In genomic region chr12:16151170-16151702, GRCm38 (mm10) we compare ENCODE assay signal across 9 mouse cellular contexts.
A peak's percentile ranks its signal among the peaks of the same experiment; 100 is the strongest.
DNase-seq lines count a peak whose midpoint lies in the region; ATAC-seq and TF ChIP-seq lines count a peak whose summit lies in the region.
"Had no signal": no experiment of that assay in that cellular context is flagged by ENCODE, and none has a peak within 500 bp of the region (broad histone marks: within the 10 kb centered on the region; RNA-seq: fewer than 3 reads in every experiment).

No protein-coding gene starts in this region.

- 26% methylated on average over 5 of the region's 5 CpGs for WGBS in limb, embryonic 14.5 days
- WGBS in forebrain, embryonic 12.5 days: 75% methylated on average over 5 of the region's 5 CpGs

- peak; percentile 20 for DNase-seq in adrenal gland, adult 2 months
- no peak for DNase-seq in adrenal gland, postnatal 10 days
- peak; percentile 39 to 72 for DNase-seq in layer of hippocampus, adult 18-20 months (ENCODE audit: low spot score in 2 of 2)
- DNase-seq in layer of hippocampus, adult 9-10 months (ENCODE audit: low spot score): no peak
- peak; percentile 11 to 46 for DNase-seq in kidney, adult 8-10 months
- peak; percentile 48 for DNase-seq in limb, embryonic 14.5 days (ENCODE audit: low spot score)
- DNase-seq in c-Kit-positive CD71-positive TER-119-positive erythroid progenitor cells, embryonic 14.5 days (ENCODE audit: low spot score): no peak
- DNase-seq: lung, embryonic 14.5 days had no signal

- H3K9me3 ChIP-seq in limb, embryonic 14.5 days (ENCODE audit: control insufficient read depth, low read length): no peaks in the 10 kb centered on the region
- H3K9me3 ChIP-seq in forebrain, embryonic 12.5 days: no peaks in the 10 kb centered on the region

- no peak overlapping the region for H3K4me3 ChIP-seq in limb, embryonic 14.5 days (replicated peaks; ENCODE audit: low read length)
- H3K4me3 ChIP-seq in forebrain, embryonic 12.5 days (replicated peaks): no peak overlapping the region

- H3K36me3 ChIP-seq in limb, embryonic 14.5 days (ENCODE audit: control insufficient read depth, insufficient read depth, low read length): no peaks in the 10 kb centered on the region
- H3K36me3 ChIP-seq in forebrain, embryonic 12.5 days (replicated peaks): no peaks in the 10 kb centered on the region

- peaks cover 11% of the 10 kb centered on the region for H3K4me1 ChIP-seq in limb, embryonic 14.5 days (ENCODE audit: control insufficient read depth, insufficient read depth, low read length)
- peaks cover 7% of the 10 kb centered on the region for H3K4me1 ChIP-seq in forebrain, embryonic 12.5 days

- ATAC-seq in limb, embryonic 14.5 days (ENCODE audit: low FRiP score, low read depth): peak; percentile 68
- ATAC-seq in forebrain, embryonic 12.5 days (ENCODE audit: low FRiP score): no peak

- no peak overlapping the region for H3K4me2 ChIP-seq in limb, embryonic 14.5 days (replicated peaks; ENCODE audit: low read depth, low read length, severe bottlenecking)
- H3K4me2 ChIP-seq in forebrain, embryonic 12.5 days: no peak overlapping the region
- H3K4me2 ChIP-seq: lung, embryonic 14.5 days had no signal

- no peaks in the 10 kb centered on the region for H3K27me3 ChIP-seq in limb, embryonic 14.5 days (ENCODE audit: control insufficient read depth, insufficient read depth, low read length)
- H3K27me3 ChIP-seq in forebrain, embryonic 12.5 days: no peaks in the 10 kb centered on the region

- H3K9ac ChIP-seq in limb, embryonic 14.5 days (ENCODE audit: low read depth, low read length, severe bottlenecking): no peak overlapping the region
- H3K9ac ChIP-seq in forebrain, embryonic 12.5 days: no peak overlapping the region
- H3K9ac ChIP-seq: lung, embryonic 14.5 days had no signal

- no peak overlapping the region for H3K27ac ChIP-seq in limb, embryonic 14.5 days (replicated peaks; ENCODE audit: low read depth, low read length)
- no peak overlapping the region for H3K27ac ChIP-seq in forebrain, embryonic 12.5 days

- no peak for TF ChIP-seq POLR2A in limb, embryonic 14.5 days (IDR thresholded peaks at IDR 0.05; ENCODE audit: borderline replicate concordance, extremely low read depth, insufficient read depth, insufficient read length)

Comparison
In these comparisons a context has a peak if more than half of its experiments do, and no peak if none do; other contexts are left out.
1. DNase-seq: peak in adrenal gland, adult 2 months (single experiment), layer of hippocampus, adult 18-20 months (2 of 2), kidney, adult 8-10 months (2 of 2) and limb, embryonic 14.5 days (single experiment); none in adrenal gland, postnatal 10 days (single experiment), layer of hippocampus, adult 9-10 months (single experiment) and c-Kit-positive CD71-positive TER-119-positive erythroid progenitor cells, embryonic 14.5 days (single experiment).